Mouse (Mus musculus) myocyte (in vitro differentiated cells): ENCODE data around the gene Fars2. TPM values are rescaled to one million over a fixed set of nuclear protein-coding genes. Genes with fewer than 3 reads are reported as not detected.

Source experiments
- H3K27me3 ChIP-seq: one replicate; pipeline ENCODE4 v1.6.1; 2011; ENCODE audit not compliant: control insufficient read depth, insufficient read depth, insufficient read length
- H3K36me3 ChIP-seq: one replicate; pipeline ENCODE4 v1.6.1; 2011; ENCODE audit not compliant: control insufficient read depth, insufficient read depth
- H3K4me2 ChIP-seq: one replicate; pipeline ENCODE4 v1.6.1; 2011; ENCODE audit warnings: low read depth, control low read depth
- H3K4me3 ChIP-seq: one replicate; pipeline ENCODE4 v1.5.1; 2011; ENCODE audit warnings: mild to moderate bottlenecking, control low read depth, moderate library complexity
- H3K79me2 ChIP-seq: one replicate; pipeline ENCODE4 v1.6.1; 2011; ENCODE audit not compliant: control insufficient read depth, insufficient read depth
- H3ac ChIP-seq: one replicate; pipeline ENCODE4 v1.6.1; 2011; ENCODE audit not compliant: control insufficient read depth, insufficient read length
- CEBPB ChIP-seq: IDR thresholded peaks from 2 replicates; pipeline ENCODE4 v1.6.1; 2011; ENCODE audit warnings: mild to moderate bottlenecking, moderate library complexity; ENCODE audit not compliant: poor library complexity, insufficient read depth, severe bottlenecking
- E2F4 ChIP-seq: IDR thresholded peaks from one replicate; pipeline ENCODE4 v1.6.1; 2011; ENCODE audit warnings: mild to moderate bottlenecking, control low read depth, moderate library complexity; ENCODE audit not compliant: insufficient read depth
- MAX ChIP-seq: IDR thresholded peaks from one replicate; pipeline ENCODE4 v1.6.1; 2011; ENCODE audit warnings: low read depth, mild to moderate bottlenecking, control low read depth
- MYOD1 ChIP-seq, 3 experiments: IDR thresholded peaks; one replicate each; pipeline ENCODE4 v1.6.1; 2011; ENCODE audit warnings: control low read depth in 2 of 3, low read depth in 2 of 3, mild to moderate bottlenecking in 2 of 3, moderate library complexity in 1 of 3; ENCODE audit not compliant: insufficient read length in 2 of 3, control insufficient read depth in 1 of 3
- MYOG ChIP-seq, 3 experiments: IDR thresholded peaks; one replicate each; pipeline ENCODE4 v1.6.1; 2011; ENCODE audit warnings: control low read depth in 2 of 3, low read depth in 2 of 3, mild to moderate bottlenecking in 2 of 3; ENCODE audit not compliant: insufficient read length in 2 of 3, control insufficient read depth in 1 of 3, insufficient read depth in 1 of 3
- POLR2A ChIP-seq: IDR thresholded peaks from one replicate; pipeline ENCODE4 v1.6.1; 2011; ENCODE audit warnings: low read depth, mild to moderate bottlenecking, control low read depth, moderate library complexity; ENCODE audit not compliant: insufficient read length
- POLR2AphosphoS2 ChIP-seq: IDR thresholded peaks from one replicate; pipeline ENCODE4 v1.6.1; 2011; ENCODE audit warnings: low read depth, control low read depth; ENCODE audit not compliant: insufficient read length
- REST ChIP-seq: IDR thresholded peaks from one replicate; pipeline ENCODE4 v1.6.1; 2011; ENCODE audit warnings: mild to moderate bottlenecking, control low read depth, moderate library complexity; ENCODE audit not compliant: insufficient read depth, insufficient read length
- SRF ChIP-seq: IDR thresholded peaks from one replicate; pipeline ENCODE4 v1.6.1; 2011; ENCODE audit warnings: low read depth; ENCODE audit not compliant: control insufficient read depth, insufficient read length
- TCF12 ChIP-seq: IDR thresholded peaks from one replicate; pipeline ENCODE4 v1.6.1; 2011; ENCODE audit warnings: mild to moderate bottlenecking, control low read depth; ENCODE audit not compliant: poor library complexity, insufficient read depth, severe bottlenecking
- TCF3 ChIP-seq: IDR thresholded peaks from one replicate; pipeline ENCODE4 v1.6.1; 2011; ENCODE audit warnings: low read depth, control low read depth; ENCODE audit not compliant: insufficient read length
- USF1 ChIP-seq: IDR thresholded peaks from one replicate; pipeline ENCODE4 v1.6.1; 2011; ENCODE audit warnings: low read depth, mild to moderate bottlenecking, control low read depth, moderate library complexity
- polyA plus RNA-seq: library from polyadenylated mRNA; unstranded; fragments of >200 nt; fragmentation: generic; extraction: Trizol; gene quantifications from one replicate; pipeline ENCODE4 v1.2.1, GENCODE M21; 2012; ENCODE audit warnings: missing spikeins

Fars2 gene
- polyA plus RNA-seq, 1 experiment = 53.6 TPM

DNA sequence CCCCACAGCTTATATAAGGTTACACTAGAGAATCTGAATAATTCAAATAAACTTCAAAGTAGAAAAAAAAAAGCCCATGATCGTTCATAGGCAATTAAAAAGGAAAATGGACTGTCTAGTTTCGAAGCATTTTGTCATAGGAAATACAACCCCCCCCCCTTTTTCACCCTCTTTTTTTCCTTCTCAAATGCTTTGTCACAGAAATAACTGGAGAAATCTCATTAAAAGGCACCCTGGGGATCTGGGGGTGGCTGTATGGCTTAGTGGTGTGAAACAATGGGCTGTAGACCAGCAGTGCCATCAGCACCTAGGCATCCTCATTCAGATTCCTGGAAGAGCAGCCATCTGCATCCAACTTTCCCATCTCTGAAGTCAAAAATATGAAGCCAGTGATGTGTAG lies 64.0 kb downstream of the Fars2 start:
- H3K27me3 ChIP-seq = no peaks in the 10 kb centered on the region
- no peaks in the 10 kb centered on the region for H3K36me3 ChIP-seq
- TF ChIP-seq E2F4 (no peak), USF1 (no peak), POLR2AphosphoS2 (no peak), MAX (no peak), REST (no peak), TCF3 (no peak), CEBPB (no peak), SRF (no peak), TCF12 (no peak), MYOG (IDR thresholded peaks at IDR 0.05; ENCODE audit: control insufficient read depth in 1 of 3, insufficient read depth in 1 of 3, insufficient read length in 2 of 3, low read depth in 2 of 3) (no peak), POLR2A (no peak), MYOD1 (IDR thresholded peaks at IDR 0.05; ENCODE audit: control insufficient read depth in 1 of 3, insufficient read length in 2 of 3, low read depth in 2 of 3) (no peak)
- H3ac ChIP-seq = no peak overlapping the region
- no peak overlapping the region for H3K4me3 ChIP-seq
- H3K79me2 ChIP-seq = no peaks in the 10 kb centered on the region
- H3K4me2 ChIP-seq = no peak overlapping the region

DNA sequence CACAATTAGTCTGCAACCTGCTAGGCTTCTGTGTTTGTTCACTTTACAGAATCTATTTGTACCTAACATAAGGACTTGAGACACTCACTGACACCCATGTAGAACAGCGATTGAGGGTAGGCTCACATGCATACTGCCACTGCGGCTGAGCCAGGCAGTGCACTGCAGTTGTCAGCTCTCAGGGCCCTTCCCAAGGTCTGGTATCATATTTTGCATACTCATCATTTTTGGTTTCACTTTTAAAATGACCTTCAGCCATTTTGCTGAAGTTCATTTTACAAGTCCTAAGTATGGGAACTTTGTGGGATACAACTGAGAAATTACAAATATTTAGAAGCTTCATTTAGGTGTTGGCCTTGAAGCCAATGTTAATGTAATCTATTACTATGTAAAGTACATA lies 73.4 kb downstream of the Fars2 start:
- no peaks in the 10 kb centered on the region for H3K36me3 ChIP-seq
- TF ChIP-seq MAX = no peak
- no peak for TF ChIP-seq POLR2AphosphoS2
- no peak for TF ChIP-seq TCF12
- no peak for TF ChIP-seq SRF

DNA sequence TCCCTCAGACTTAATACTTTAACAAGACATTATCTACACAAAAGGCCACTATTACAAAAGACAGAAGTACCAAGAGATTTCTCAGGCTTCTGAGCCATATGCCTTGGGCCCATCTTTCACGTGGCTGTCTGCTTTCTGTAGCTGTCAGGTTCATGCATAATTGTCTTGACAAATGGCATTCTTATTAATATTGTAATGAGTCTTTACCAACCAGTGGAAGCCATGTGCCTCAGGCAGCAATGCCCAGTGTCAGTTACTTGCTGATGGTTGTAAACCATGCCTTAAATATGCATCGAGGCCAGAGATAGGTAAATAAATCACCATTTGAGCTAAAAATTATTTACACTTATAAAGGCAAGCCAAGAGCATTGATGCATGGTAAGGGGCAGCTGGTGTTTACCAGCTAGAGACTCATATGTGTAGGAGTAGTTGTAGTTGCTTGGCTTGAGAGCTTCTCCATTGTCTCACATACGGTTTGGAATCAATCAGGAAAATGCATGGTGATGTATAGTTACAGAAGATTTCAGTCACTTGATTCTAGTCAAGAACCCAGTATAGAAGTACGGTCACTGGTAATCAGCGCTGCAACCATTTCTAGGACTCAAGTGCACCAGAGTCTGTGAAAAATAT lies 76.4 kb downstream of the Fars2 start:
- TF ChIP-seq USF1 (no peak), MYOG (IDR thresholded peaks at IDR 0.05; ENCODE audit: control insufficient read depth in 1 of 3, insufficient read depth in 1 of 3, insufficient read length in 2 of 3, low read depth in 2 of 3) (no peak), TCF3 (no peak), SRF (no peak), MYOD1 (IDR thresholded peaks at IDR 0.05; ENCODE audit: control insufficient read depth in 1 of 3, insufficient read length in 2 of 3, low read depth in 2 of 3) (no peak), POLR2A (no peak), REST (no peak), CEBPB (no peak), TCF12 (no peak), MAX (no peak), E2F4 (no peak), POLR2AphosphoS2 (no peak)
- Histone ChIP-seq H3K79me2 (no peaks in the 10 kb centered on the region), H3ac (no peak overlapping the region), H3K27me3 (no peaks in the 10 kb centered on the region), H3K36me3 (no peaks in the 10 kb centered on the region), H3K4me2 (no peak overlapping the region), H3K4me3 (no peak overlapping the region)

More for the DNA sequence above, 73.4 kb downstream of the Fars2 start:
- Histone ChIP-seq H3ac (no peak overlapping the region), H3K79me2 (no peaks in the 10 kb centered on the region), H3K4me2 (no peak overlapping the region), H3K27me3 (no peaks in the 10 kb centered on the region), H3K4me3 (no peak overlapping the region)

DNA sequence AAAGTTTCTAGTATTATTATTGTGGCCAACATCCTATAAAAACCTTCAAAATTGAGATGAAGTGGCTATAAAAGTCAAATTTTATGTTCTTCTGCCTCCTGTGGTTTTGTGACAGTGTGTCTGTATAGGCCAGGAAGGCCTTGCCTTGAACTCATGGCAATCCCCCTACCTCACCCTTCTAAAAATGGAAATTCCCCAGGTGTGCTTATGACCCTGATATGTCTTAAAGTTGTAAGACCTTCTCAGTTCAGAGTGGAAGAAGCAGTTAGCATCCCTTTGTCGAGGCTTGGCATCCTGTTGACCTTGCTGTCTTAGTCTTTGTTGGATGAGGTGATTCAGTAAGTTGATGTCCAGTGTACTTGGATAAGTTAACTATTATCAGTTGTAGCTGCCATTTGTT lies 82.1 kb downstream of the Fars2 start:
- no peak for TF ChIP-seq POLR2AphosphoS2
- no peaks in the 10 kb centered on the region for H3K79me2 ChIP-seq
- H3K4me3 ChIP-seq = no peak overlapping the region
- H3K4me2 ChIP-seq = no peak overlapping the region
- no peaks in the 10 kb centered on the region for H3K36me3 ChIP-seq
- H3K27me3 ChIP-seq = no peaks in the 10 kb centered on the region
- no peak overlapping the region for H3ac ChIP-seq

DNA sequence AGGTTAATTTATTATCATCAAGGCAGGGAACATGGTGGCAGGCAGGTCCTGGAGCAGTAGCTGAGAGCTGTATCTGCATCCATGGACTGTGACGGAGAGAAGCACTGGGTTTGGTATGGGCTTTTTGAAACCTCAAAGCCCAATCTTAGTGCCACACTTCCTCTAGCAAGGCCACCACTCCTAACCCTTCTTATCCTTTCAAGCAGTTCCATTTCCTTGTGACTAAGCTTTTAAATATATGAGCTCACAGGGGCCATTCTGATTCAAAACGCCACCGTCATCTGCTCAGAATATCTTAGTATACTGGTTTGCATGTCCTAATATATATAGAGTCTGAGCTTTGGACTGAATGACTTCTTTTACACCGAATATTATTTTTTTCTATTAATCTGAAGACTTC lies 83.2 kb downstream of the Fars2 start:
- Histone ChIP-seq H3ac (no peak overlapping the region), H3K4me3 (no peak overlapping the region), H3K4me2 (no peak overlapping the region), H3K27me3 (no peaks in the 10 kb centered on the region), H3K36me3 (no peaks in the 10 kb centered on the region), H3K79me2 (no peaks in the 10 kb centered on the region)
- TF ChIP-seq POLR2A (no peak), MYOG (IDR thresholded peaks at IDR 0.05; ENCODE audit: control insufficient read depth in 1 of 3, insufficient read depth in 1 of 3, insufficient read length in 2 of 3, low read depth in 2 of 3) (no peak), POLR2AphosphoS2 (no peak), USF1 (no peak), REST (no peak), E2F4 (no peak), TCF12 (no peak), MYOD1 (IDR thresholded peaks at IDR 0.05; ENCODE audit: control insufficient read depth in 1 of 3, insufficient read length in 2 of 3, low read depth in 2 of 3) (no peak), TCF3 (no peak), MAX (no peak), SRF (no peak), CEBPB (no peak)
